Mouse (Mus musculus) liver, adult 2 months (tissue): Measurements from ENCODE around the gene Brd2. TPM values are rescaled to one million over a fixed set of nuclear protein-coding genes. Genes with fewer than 3 reads are reported as not detected.
A peak's percentile ranks its signal among the peaks of the same experiment; 100 is the strongest.

Source experiments
- DNase-seq: peaks from one replicate; pipeline ENCODE4 v3.0.0-alpha.2; 2011; ENCODE audit warnings: low read depth, low spot score; ENCODE audit errors: extremely low read depth
- H3K27ac ChIP-seq: fragments of 200-500 bp; replicated peaks from 2 replicates; pipeline ENCODE4 v1.5.1; 2012; ENCODE audit warnings: low read depth, mild to moderate bottlenecking, control low read depth, inconsistent platforms, low read length; ENCODE audit not compliant: insufficient read depth
- H3K27me3 ChIP-seq: fragments of 200-500 bp; 2 replicates; pipeline ENCODE4 v1.6.1; 2012; ENCODE audit warnings: mild to moderate bottlenecking, moderate library complexity, low read length, inconsistent platforms; ENCODE audit not compliant: control insufficient read depth, insufficient read depth
- H3K36me3 ChIP-seq: fragments of 200-500 bp; 2 replicates; pipeline ENCODE4 v1.6.1; 2012; ENCODE audit warnings: low read length, inconsistent platforms; ENCODE audit not compliant: control insufficient read depth, insufficient read depth
- H3K4me1 ChIP-seq: fragments of 200-500 bp; 2 replicates; pipeline ENCODE4 v1.6.1; 2011; ENCODE audit warnings: low read length; ENCODE audit not compliant: control insufficient read depth, insufficient read depth
- H3K4me3 ChIP-seq: fragments of 200-500 bp; 2 replicates; pipeline ENCODE4 v1.5.1; 2011; ENCODE audit warnings: low read depth, mild to moderate bottlenecking, control low read depth, low read length, moderate library complexity; ENCODE audit not compliant: insufficient read depth
- H3K79me2 ChIP-seq: fragments of 200-500 bp; 2 replicates; pipeline ENCODE4 v1.6.1; 2012; ENCODE audit warnings: inconsistent platforms, mild to moderate bottlenecking, low read length, moderate library complexity; ENCODE audit not compliant: control insufficient read depth, insufficient read depth
- H3K9ac ChIP-seq: fragments of 200-500 bp; 2 replicates; pipeline ENCODE4 v1.6.1; 2012; ENCODE audit warnings: low read depth, mild to moderate bottlenecking, control low read depth, inconsistent platforms, low read length
- CTCF ChIP-seq: fragments of 200-500 bp; IDR thresholded peaks from 2 replicates; pipeline ENCODE4 v1.5.1; 2011; ENCODE audit warnings: low read depth, low read length, control low read depth
- POLR2A ChIP-seq: fragments of 200-500 bp; IDR thresholded peaks from 2 replicates; pipeline ENCODE4 v1.6.1; 2011; ENCODE audit warnings: low read length, control low read depth; ENCODE audit not compliant: insufficient read depth; ENCODE audit errors: extremely low read depth
- whole genome bisulfite sequencing: fragments of 180-500 bp; shearing (Covaris S2); methylation state at CpG from one replicate; pipeline ENCODE4 v1.1.7; 2018; 5-methylcytosine and 5-hydroxymethylcytosine counted together
- polyA plus RNA-seq: library from polyadenylated mRNA; depleted of rRNA; stranded (reverse); fragments of >200 nt; gene quantifications from 2 replicates; pipeline ENCODE4 v1.2.3, GENCODE M21; 2012
- total RNA-seq: library from RNA; depleted of rRNA; stranded (reverse); fragments of >200 nt; gene quantifications from 2 replicates; pipeline ENCODE4 v1.2.3, GENCODE M21; 2014

Brd2 gene
- total and polyA plus RNA-seq, 2 experiments: 39.0 to 76.9 TPM

GRCm38 (mm10) chr17:34137601-34138000, 15.2 kb upstream of the Brd2 start:
- 66% methylated on average over 7 of the region's 7 CpGs for WGBS
- no peak for DNase-seq
- H3K27me3 ChIP-seq: peaks cover 7% of the 10 kb centered on the region; the same call in 1 of the 2 replicates

GRCm38 (mm10) chr17:34135297-34136224, 13.1 kb upstream of the Brd2 start:
- H3K36me3 ChIP-seq: no peaks in the 10 kb centered on the region
- WGBS: 8% methylated on average over 31 of the region's 31 CpGs
- peaks cover 7% of the 10 kb centered on the region; the same call in 1 of the 2 replicates for H3K27me3 ChIP-seq
- H3K27ac ChIP-seq: no peak overlapping the region
- peak overlapping the region; percentile 5; the same call in 1 of the 2 replicates for H3K9ac ChIP-seq
- peak; percentile 95 for DNase-seq
- H3K4me1 ChIP-seq: no peaks in the 10 kb centered on the region
- peak overlapping the region; percentile 54 for H3K4me3 ChIP-seq
- TF ChIP-seq POLR2A (no peak), CTCF (peak; percentile 100)
- H3K79me2 ChIP-seq: no peaks in the 10 kb centered on the region

More at GRCm38 (mm10) chr17:34137601-34138000, 15.2 kb upstream of the Brd2 start:
- no peak overlapping the region for H3K27ac ChIP-seq
- H3K4me1 ChIP-seq: no peaks in the 10 kb centered on the region
- H3K9ac ChIP-seq: no peak overlapping the region
- H3K79me2 ChIP-seq: no peaks in the 10 kb centered on the region
- H3K4me3 ChIP-seq: no peak overlapping the region
- no peaks in the 10 kb centered on the region for H3K36me3 ChIP-seq
- TF ChIP-seq POLR2A (no peak), CTCF (no peak)

GRCm38 (mm10) chr17:34134451-34134850, 12.0 kb upstream of the Brd2 start:
- no peak overlapping the region for H3K4me3 ChIP-seq
- TF ChIP-seq CTCF (no peak), POLR2A (no peak)
- H3K4me1 ChIP-seq: no peaks in the 10 kb centered on the region
- no peaks in the 10 kb centered on the region for H3K36me3 ChIP-seq
- no peak overlapping the region for H3K27ac ChIP-seq
- H3K79me2 ChIP-seq: no peaks in the 10 kb centered on the region
- DNase-seq: no peak
- no peak overlapping the region for H3K9ac ChIP-seq
- H3K27me3 ChIP-seq: 0 out of 2 replicates have a peak, but pooled peaks cover 3% of the 10 kb centered on the region
- 64% methylated on average over 3 of the region's 3 CpGs for WGBS

GRCm38 (mm10) chr17:34133289-34133688, 10.9 kb upstream of the Brd2 start:
- 82% methylated on average over 11 of the region's 11 CpGs for WGBS
- no peak overlapping the region for H3K4me3 ChIP-seq
- 0 out of 2 replicates have a peak, but pooled peaks cover under 1% of the 10 kb centered on the region for H3K27me3 ChIP-seq
- no peaks in the 10 kb centered on the region for H3K79me2 ChIP-seq
- TF ChIP-seq CTCF: no peak
- TF ChIP-seq POLR2A: no peak
- no peak for DNase-seq
- no peaks in the 10 kb centered on the region for H3K36me3 ChIP-seq
- H3K9ac ChIP-seq: no peak overlapping the region
- no peak overlapping the region for H3K27ac ChIP-seq
- H3K4me1 ChIP-seq: no peaks in the 10 kb centered on the region

- TF ChIP-seq POLR2A (no peak), CTCF (no peak)
- no peak overlapping the region for H3K9ac ChIP-seq
- no peaks in the 10 kb centered on the region for H3K79me2 ChIP-seq
- no peaks in the 10 kb centered on the region for H3K27me3 ChIP-seq
- no peak overlapping the region for H3K27ac ChIP-seq
- DNase-seq: no peak
- H3K36me3 ChIP-seq: no peaks in the 10 kb centered on the region
- H3K4me1 ChIP-seq: peaks cover 6% of the 10 kb centered on the region
- 82% methylated on average over 7 of the region's 7 CpGs for WGBS
- no peak overlapping the region for H3K4me3 ChIP-seq
Observed at GRCm38 (mm10) chr17:34131911-34132310, 9.5 kb upstream of the Brd2 start.
